Mouse (Mus musculus) megakaryocyte, embryonic 14.5 days (primary cell): ENCODE results near the gene Fermt1.

Experiments used
- FLI1 ChIP-seq: IDR thresholded peaks from 2 replicates; pipeline ENCODE4 v1.6.1; 2012; ENCODE audit warnings: low read length, inconsistent platforms, mixed read lengths
- GATA1 ChIP-seq: IDR thresholded peaks from 3 replicates; pipeline ENCODE4 v1.6.1; 2012; ENCODE audit warnings: mixed read lengths, low read length, inconsistent platforms, borderline replicate concordance

DNA sequence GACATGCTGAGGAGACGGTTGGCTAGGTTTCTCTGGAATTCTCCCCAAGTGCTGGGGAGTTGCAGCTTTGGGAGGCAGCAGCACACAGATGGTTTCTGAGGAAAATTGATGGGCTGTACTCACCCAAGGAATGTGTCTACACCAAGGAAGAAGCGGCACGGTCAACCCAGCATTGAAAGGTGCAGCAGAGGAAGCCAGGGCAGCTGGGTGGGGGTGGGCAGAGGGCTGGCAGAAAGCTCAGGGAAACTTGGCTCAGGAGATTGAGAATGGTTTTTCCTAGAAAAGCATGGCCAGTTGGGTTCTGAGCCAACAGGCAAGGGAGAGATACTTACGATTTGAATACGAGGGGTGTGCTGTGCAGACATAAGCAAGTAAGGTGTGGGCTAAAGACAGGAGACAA lies 51.9 kb downstream of the Fermt1 start:
- TF ChIP-seq GATA1 (no peak), FLI1 (no peak)
